Mouse (Mus musculus) layer of hippocampus, adult 9-11 months (tissue): Measurements from ENCODE around the gene Gtf2ird1.
"Not testable (repeated sequence)": the region's sequence is repeated elsewhere in the genome, so short reads cannot be mapped to it uniquely, and the experiment has no call there.

ENCODE experiments used
- DNase-seq: peaks from one replicate; pipeline ENCODE4 v3.0.0; 2022

Gtf2ird1 gene

DNA sequence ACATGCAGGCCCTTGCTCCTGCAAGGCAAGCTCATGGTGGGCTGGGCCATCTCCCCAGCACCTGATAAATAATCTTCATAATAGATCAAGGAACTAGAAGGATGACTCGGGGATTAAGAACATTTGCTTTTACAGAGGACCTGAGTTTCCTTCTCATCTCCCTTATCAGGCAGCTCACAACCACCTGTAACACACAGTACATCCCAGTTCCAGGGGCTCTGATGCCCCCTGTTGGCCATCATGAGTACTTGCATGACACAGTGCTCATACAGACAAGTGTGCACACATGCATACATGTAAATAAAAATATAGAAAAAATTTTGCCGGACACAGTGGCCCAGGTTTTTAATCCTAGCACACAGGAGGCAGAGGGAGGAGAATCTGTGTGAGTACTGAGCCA, 17.4 kb upstream of the Gtf2ird1 start:
- DNase-seq, result no peak

DNA sequence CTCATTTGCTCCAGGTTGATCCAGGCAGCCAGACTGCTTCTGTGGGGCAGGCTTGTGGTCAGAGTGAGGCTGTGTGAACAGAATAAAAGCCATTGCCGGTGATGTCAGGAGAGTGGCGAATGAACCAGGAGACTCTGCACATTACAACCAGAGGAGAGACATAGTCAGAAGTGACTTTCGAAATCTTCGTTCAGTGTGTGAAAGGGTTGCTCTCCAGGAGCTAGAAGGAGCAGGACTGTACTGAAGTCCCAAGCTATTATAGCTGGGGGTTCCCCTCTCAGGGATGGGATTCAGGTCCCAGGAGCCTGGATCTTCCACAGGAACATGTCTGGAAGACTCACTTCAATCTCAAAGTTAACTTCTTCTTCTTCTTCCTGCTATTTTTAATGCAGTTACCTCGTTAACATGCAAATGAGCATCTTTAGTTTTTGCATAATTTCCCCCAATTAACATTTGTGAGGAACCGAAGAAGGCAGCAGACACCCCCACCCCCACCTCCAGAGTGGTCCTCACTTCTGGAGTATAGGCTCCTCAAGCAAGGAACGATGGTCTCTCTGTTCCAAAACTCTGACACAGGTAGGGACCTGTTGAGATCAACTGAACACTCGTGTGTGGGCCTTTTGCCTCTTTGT, 14.1 kb upstream of the Gtf2ird1 start:
- DNase-seq, result no peak

- DNase-seq, result no peak
Measured at GRCm38 (mm10) chr5:134469559-134470150, 13.1 kb upstream of the Gtf2ird1 start.

DNA sequence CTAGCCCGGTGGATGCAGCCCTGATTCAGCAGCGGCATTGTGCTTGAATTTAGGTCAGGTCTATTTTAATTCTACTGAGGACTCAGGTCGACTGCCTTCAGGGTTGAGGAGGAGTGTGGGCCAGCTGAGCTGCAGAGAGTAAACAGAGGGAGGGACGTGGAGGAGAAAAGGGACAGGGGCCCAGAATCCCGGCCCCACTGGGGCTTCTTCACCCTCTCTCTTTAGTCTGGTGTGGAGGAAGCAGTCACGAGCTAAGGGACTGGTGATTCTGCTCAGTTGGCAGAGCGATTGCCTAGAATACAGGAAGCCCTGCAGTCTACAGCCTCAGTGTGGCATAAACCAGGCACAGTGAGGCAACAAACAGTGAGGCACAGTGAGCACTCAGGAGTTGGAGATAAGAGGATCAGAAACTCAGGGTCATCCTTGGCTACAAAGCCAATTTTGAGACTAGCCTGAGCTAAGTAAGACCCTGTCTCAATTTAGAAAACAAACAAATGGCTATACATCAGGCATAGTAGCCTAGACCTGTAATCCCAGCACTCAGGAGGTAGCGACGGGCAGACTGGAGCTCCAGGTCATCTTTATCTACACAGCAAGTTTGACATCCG, 11.7 kb upstream of the Gtf2ird1 start:
- no peak for DNase-seq

- DNase-seq, result no peak
Measured at GRCm38 (mm10) chr5:134467030-134467549, 10.6 kb upstream of the Gtf2ird1 start.

GRCm38 (mm10) chr5:134466296-134467029, 9.9 kb upstream of the Gtf2ird1 start:
- no peak for DNase-seq

- DNase-seq, result no peak
Measured at GRCm38 (mm10) chr5:134465197-134465596, 8.7 kb upstream of the Gtf2ird1 start.

DNA sequence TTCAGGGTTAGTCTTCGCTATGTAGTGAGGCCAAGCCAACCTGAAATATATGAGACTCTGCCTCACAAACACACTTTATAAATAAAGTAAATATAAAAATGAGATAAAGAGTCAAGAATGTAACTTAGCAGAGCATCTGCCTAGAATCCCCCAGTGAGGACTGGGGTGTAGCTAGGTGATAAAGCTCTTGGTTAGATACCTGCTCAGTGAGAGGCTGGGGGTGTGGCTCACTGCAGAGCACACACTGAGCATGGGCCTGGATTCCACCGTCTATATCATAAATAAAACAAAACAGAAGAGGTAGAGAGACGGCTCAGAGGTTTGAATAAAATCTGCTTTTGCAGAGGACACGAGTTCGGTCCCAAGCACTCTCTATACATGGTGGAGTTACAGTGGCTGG, 7.7 kb upstream of the Gtf2ird1 start:
- no peak for DNase-seq

- DNase-seq, result no peak
Measured at GRCm38 (mm10) chr5:134462731-134463130, 6.2 kb upstream of the Gtf2ird1 start.

GRCm38 (mm10) chr5:134462316-134462715, 5.8 kb upstream of the Gtf2ird1 start:
- no peak for DNase-seq

- DNase-seq, result no peak
Measured at GRCm38 (mm10) chr5:134460546-134460945, 4.0 kb upstream of the Gtf2ird1 start.

DNA sequence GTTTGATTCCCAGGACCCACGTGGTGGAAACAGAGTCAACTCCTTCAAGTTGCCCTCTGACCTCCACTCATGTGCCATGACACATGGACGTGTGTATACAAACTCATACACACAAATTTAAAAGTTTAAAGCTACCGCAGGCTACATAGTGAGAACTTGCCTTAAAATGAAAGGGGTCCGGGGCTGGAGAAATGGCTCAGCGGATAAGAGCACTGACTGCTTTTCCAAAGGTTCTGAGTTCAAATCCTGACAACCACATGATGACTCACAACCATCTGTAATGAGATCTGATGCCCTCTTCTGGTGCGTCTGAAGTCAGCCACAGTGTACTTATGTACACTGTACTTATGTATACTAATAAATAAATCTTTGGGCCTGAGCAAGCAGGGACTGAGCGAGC, 2.6 kb upstream of the Gtf2ird1 start:
- no peak for DNase-seq

DNA sequence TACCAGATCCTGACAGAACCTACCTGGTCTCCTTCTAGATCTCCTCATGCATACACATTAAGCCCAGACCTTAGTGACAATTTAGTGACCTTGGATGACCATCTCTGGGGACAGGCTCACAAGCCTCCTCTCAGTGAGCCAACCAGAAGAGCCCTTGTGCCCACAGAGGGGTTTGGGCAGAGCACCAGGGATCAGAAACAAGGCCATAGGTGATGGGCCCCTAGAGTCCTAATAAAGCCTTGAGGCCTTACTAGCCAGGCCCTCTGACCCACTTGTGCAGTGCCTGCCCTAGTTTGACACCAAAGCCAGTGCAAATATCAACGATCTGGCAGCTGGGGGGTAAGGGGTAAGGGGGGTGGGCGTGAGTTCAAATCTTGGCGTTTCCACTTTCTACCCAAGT, 1.9 kb upstream of the Gtf2ird1 start:
- no peak for DNase-seq

DNA sequence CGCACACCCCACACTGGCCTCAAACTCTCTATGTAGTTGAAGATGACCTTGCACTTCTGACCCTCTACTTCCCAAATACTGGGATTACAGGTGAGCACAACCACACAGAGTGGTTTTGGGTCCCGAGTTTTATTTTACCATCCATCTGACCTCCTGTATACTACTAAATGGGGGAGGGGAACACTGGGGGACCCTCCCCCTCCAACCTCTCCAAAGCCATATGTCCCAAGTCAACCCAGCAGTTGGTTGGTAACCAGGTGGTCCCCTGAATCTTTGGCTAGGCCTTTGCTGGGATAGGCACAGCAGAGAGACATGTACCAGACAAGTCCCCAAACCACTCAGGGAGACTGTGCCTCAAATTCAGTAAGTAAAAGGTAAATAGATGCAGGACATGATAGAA, 855 bp upstream of the Gtf2ird1 start:
- no peak for DNase-seq

DNA sequence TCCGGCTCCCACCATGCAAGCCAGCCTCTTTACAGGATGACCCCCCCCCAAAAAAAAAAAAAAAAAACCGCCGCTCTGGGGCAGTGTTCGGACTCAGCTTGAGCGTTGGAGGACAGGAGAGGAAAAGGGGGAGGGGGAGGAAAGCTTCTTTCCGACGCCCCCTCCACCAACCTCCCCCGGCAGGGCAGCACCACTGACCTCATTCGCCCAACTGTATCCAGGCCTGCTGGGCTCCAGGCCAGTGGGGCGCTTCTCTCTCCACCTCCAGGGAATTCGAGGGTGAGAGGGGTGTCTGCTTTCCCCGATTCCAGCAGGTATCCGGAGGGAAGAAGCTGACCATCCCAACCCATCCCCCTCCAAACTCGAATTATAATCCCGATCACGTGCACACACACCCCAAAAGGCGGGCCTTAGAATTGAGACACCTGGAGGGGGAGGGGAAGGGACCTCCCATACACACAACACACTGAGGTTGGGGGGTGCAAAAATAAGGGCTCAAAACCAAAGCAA, 547 bp downstream of the Gtf2ird1 start:
- DNase-seq, result no peak

- no peak for DNase-seq
Measured at GRCm38 (mm10) chr5:134455186-134455895, 1.2 kb downstream of the Gtf2ird1 start.

GRCm38 (mm10) chr5:134454421-134454820, 2.1 kb downstream of the Gtf2ird1 start:
- no peak for DNase-seq

- DNase-seq, result no peak
Measured at GRCm38 (mm10) chr5:134453577-134453976, 2.9 kb downstream of the Gtf2ird1 start.

DNA sequence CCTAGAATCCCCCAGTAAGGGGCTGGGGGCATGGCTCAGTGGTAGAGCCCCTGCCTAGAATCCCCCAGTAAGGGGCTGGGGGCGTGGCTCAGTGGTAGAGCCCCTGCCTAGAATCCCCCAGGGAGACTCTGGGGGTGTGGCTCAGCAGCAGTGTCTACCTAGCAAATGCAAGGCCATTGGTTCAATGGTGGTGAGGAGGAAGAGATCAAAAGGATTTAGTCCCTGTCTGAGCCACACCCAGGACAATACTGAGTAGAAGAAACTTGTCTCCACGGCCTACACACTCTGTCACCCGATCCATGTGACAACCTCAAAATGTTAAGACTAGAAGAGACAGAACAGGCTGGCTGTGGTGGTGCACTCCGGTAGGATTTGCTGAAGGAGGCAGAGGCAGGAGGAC, 9.8 kb downstream of the Gtf2ird1 start:
- DNase-seq, result not testable (repeated sequence)

GRCm38 (mm10) chr5:134445895-134446294, 10.6 kb downstream of the Gtf2ird1 start:
- no peak for DNase-seq

GRCm38 (mm10) chr5:134445208-134445831, 11.2 kb downstream of the Gtf2ird1 start:
- no peak for DNase-seq

DNA sequence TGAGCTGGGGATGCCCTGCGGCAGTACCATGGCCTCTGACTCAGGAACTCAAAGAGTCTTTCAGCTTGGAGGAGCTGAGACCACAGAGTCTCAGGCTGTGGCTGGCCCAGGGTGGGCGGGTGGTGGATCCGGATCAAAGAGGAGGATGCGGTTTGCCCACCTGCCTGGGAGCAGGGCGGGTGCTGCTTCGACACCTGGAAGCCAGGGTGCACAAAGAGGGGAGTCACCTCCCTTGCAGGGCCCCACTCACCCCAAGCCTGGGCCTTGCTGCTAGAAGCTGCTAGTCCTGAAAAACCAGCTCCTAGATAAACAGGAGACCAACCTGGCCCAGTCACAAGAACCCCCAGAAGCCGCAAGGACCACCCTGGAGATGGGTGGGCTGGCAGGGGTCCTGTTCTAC, 12.0 kb downstream of the Gtf2ird1 start:
- DNase-seq, result no peak
